Mouse (Mus musculus) regulatory T cell (primary cell): ENCODE data around the gene Plxdc1.

Source experiments
- in situ Hi-C: fragments of 300-600 bp; cut with MboI, MseI; formaldehyde crosslinking; loops from one replicate; pipeline ENCODE4 v1.15.1; 2025; ENCODE audit warnings: high pct_unique_total_duplicates

The Plxdc1 gene

DNA sequence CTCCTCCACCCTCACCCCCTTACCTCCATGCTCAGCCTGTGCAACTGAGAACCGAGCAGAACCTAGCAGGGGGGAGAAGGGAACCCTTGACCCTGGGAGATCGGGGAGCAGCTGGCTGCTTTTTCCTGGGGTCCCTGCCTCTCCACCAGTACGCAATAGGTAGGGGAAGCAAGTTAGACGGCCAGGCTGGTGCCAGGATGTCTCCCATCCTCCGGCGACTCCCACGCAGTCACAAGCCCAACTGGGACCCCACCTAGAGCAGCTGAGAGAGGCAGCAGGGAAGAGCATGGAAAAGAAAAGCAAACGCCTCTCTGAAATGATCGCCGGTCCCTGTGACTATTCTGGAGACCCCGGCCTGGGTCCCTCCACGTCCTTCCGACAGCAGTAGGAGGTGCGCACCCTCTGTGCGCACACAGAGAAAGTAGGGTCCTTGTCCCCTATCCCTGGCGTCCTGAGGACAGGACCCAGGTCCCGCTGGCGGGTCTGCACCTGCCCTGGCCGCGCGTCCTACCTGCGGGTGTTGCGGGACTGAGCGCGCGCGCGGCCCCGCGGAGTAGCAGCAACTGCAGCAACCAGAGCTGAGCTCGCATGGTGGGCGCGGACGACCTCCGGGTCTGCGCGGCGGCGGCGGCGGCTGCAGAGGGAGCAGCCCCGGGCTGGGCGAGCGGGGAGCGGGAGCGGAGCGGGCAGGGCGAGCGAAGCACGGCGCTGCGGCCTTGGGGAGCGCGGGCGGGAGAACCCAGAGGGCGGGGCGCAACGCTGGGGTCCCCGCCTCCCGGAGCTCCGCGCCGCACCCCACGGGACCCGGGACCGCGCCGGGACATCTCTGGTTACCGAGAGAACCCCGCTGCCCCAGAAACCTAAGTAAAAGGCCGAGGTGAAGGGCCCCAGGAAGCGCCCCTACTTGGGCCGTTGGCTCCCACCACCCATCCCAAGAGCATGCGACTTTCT is at the start of gene Plxdc1:
Gene Plxdc1 (minus strand): TSS at position 718 of the 951 bp plus-strand sequence.
- in situ Hi-C loops = loop anchor here (25.0 kb wide), 1 partner anchor 199 kb away; the partner anchor contains the start of genes 1700001P01Rik, Lasp1 and Rpl23

DNA sequence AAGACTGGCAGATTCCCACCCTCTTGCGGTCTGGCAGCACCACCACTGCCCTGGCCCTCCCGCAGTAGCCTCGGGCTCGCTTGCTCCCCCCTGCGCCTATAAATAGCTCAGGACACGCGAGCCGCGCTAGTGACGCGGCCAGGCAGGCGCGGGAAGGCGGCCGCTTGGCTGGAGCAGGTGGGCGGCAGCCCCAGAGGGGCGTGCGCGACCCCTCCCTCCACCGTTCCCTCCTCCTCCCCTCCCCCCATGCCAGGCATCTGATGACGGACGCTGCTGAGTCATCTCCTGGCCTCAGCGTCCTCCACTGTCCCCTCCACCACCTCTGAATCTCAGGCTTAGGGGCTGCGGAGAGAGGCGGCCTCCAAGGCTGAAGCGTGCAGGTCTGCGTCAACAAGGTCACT is 49.7 kb upstream of the Plxdc1 start:
- in situ Hi-C loops = loop anchor here (5.0 kb wide), 1 partner anchor 36 kb away; no protein-coding TSS in a partner anchor

DNA sequence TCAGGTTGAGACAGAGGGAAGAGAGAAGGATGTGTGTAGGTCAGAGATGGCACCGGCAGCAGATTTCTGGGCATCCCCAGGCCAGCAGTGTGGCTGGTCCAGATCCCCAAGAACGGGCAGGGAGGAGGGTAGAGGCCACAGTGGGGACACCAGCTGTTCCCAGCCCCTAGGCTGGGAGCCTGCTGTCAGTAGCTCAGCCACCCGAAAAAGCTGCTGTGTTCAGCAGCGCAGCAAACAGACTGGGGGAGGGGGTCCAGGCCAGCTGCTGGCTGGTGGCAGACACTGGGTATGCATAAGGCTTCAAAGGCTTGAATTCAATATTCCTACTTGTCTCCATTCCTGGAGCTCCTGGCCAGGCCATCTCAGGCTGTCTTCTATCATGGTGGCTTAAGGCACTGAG is 48.6 kb upstream of the Plxdc1 start:
- in situ Hi-C loops = loop anchor here (5.0 kb wide), 1 partner anchor 37 kb away; no protein-coding TSS in a partner anchor

DNA sequence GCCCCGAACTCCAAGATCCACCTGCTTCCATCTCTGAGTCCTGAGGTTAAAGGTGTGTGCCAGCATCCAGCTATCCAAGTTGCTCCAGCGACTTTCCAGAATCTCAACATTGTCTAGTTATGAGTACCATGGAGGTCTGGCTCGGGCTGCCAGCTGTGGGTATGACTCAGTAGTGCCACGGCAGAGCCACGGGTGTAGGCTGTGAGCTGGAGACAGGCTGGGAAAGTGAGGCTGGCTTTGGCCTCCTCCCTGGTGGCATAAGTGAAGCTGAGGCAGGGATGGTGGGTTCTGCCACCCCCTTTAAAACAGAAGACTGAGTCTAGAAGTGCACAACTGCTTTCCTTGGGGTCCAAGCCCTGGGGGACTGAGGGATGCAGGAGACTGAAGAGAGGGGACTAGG is 47.8 kb upstream of the Plxdc1 start:
- in situ Hi-C loops = no loop called here

DNA sequence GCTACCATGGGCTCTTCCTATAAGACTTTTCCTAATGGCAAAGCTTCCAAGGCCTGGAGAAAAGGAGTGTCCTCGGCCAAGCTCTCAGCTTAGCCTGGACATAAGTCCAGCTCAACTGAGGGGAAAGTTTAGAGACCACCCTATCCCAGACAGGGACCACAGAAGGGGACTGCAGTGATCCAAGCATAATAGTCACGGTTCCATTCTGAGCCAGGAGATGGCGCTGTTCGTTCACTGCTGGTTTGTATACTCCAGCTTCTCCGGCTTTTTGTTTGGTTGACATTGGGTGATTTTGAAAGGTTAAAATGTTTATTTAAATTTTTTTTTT is 45.2 kb upstream of the Plxdc1 start:
- in situ Hi-C loops = no loop called here

DNA sequence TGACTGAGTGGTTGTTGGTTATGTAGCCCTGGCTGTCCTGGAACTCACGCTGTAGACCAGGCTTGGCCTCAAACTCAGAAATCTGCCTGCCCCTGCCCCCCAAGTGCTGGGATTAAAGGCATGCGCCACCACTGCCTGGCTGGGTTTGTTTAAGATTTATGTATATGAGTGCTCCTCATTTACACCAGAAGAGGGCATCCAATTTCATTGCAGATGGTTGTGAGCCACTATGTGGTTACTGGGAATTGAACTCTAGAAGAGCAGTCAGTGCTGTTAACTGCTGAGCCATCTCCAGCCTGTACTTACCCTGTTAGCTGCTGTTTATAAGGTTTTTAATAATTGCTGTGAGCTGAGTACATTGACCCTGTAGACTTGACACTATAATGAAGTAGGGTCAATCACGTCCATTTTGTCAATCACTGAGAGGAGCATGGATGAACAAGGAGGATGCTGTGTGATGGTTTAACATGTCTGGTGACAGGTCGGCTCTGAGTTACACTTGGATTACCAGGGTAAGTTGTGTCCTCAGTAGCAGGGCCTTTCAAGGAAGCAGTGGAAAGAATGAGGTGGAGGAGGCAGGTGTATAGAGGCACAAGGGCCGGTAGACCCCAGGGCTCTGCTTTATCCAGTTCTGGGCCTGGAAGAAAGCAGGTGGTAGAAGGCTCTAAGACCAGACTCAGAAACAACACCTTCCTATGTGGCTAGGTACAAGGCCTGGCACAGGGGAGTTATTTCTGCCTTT is 44.6 kb upstream of the Plxdc1 start:
- in situ Hi-C loops = no loop called here

DNA sequence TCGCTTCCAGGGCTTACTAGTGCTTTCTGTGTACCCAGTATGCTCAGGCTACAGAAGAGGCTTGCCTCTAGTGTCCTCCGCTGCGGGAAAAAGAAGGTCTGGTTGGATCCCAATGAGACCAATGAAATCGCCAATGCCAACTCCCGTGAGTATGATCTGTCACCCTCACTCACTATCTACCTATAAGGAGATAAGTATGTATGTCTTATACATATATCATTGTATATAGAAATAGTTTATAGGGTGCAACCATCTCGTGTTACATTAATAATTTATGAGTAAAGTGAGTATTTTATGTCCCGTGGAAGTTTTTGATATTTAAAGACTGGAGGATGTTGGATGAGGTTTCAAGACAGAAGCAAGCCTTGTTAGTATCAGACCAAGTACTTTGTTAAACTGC is 41.5 kb upstream of the Plxdc1 start:
- in situ Hi-C loops = loop anchor here (5.0 to 10.0 kb wide), 2 partner anchors 35 to 1117 kb away; no protein-coding TSS in a partner anchor

DNA sequence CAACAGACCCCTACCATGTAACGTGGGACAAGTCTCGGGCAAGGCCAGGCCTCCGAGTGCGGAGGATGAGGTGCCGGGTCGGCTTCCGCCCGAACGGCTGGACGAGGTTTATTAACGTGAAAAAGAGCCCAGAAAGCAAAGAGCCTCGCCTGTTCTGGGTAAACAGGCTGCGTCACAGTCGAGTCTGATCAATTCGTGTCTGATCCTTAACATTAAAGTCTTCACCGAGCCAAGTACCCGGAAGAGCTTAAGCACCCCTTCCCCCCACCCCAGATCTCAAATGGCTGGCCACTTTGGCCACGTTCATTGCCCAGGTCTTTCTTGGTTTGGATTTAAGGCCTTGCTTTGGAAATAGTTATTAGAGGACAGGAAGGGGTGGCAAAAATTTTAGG is 41.0 kb upstream of the Plxdc1 start:
- in situ Hi-C loops = loop anchor here (5.0 to 10.0 kb wide), 2 partner anchors 35 to 1118 kb away; no protein-coding TSS in a partner anchor

DNA sequence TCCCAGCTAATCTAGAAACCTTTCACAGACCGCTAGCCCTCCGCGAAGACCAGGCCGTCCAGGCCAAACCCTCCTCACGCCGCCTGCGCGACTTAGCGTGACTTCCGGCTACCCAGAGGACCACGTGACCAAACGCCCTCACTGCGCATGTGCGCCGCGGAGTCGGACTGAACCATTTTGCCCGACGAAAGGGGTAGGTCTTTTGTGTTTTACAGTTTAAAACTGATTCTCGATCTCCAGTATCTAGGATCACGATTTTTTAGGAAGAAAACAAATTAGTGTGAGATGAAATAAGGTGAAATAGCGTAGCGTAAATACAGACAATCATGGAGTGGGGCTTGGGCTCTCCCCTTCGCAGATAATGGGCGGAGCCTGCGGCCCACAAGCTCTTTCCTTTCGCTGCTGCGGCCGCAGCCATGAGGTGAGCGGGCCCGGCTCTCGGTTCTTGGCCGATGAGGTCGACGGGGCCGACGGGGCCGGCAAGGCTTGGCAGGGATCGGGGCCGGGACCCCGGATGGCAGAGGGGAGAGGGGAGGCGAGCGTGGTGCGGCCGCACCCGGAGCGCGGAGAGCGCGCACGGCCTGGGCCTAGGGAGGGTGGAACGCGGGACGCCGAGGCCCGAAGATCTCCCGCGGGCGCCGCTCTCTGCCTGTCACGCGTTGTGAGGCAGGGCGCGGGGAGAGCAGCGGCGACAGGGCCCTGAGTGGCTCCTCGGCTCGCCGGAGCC is 40.5 kb upstream of the Plxdc1 start, which contains the start of gene Rpl19:
Gene Rpl19 (plus strand): TSS at position 141 of the 727 bp plus-strand sequence.
- in situ Hi-C loops = loop anchor here (5.0 to 10.0 kb wide), 2 partner anchors 34 to 1118 kb away; no protein-coding TSS in a partner anchor

DNA sequence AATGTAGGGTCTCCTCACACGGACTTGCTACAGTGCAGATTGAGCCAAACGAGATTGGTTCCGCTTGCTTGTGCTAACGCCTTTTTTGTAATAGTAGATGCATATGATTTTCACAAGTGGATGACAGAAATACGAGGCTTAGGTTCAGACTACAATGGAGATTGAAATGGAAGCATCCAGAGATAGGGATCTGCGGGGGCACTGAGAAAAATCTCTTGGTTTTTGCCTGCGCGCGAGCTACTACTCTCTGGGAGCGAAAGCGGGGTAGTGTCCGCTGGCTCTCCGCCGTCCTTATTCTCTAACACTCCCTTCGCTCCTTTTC is 40.0 kb upstream of the Plxdc1 start:
- in situ Hi-C loops = loop anchor here (5.0 to 10.0 kb wide), 2 partner anchors 34 to 1119 kb away; no protein-coding TSS in a partner anchor

DNA sequence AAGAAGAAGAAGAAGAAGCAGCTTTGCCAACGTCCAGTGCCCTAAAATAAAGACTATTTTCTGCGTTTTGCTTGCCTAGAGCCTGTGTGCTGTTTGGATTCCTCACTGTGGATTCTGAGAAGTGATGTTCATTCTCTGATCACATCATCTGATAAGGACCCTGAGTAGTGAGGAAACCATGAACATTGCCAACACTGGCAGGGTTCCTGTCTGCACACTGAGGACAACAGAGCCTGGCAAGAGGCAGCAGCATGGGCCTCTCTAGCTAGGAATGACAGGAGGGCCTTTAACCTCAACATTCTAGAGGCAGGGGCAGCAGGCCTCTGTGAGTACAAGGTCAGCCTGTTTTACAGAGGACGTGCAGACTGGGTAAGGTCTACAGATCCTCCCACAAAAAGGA is 38.3 kb upstream of the Plxdc1 start:
- in situ Hi-C loops = loop anchor here (10.0 kb wide), 1 partner anchor 1120 kb away; no protein-coding TSS in a partner anchor

DNA sequence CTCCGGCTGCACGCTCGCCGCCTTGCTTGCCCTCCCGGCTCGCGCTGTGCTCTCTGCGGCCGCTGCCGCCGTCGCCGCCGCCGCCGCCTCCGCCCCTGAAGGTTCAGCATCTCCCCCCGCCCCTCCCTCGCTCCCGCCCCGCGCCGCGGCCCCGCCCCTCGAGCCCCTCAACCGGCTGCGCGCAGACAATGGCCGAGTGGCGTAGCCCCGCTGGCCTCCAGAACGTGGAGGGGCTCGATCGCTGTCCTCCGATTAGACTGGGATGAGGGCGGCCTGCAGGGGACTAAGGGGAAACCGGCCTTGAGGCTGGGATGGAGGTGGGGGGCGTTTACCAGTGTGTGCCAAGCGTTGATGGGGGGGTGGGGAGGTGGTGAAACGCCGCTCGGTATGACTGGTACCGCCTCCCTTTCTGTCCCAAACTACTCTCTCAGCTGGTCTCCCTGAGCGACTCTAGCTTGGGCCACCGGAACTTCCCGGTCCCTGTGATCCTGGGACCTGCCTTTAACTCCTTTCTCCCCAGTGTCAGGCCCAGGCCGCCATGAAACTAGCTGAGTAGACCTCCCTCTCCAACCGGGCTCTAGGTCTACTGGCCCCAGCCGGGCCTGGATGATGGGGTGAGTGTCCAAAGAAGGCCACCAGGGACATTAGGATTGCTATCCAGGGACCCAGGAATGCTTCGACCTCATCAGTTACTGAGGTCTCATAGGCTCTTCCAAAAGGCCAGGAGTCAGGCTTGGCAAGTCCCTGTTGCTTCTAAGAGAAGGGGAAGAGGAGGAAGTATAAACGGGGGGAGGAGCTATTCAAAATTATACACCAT is 36.5 kb upstream of the Plxdc1 start, which contains the start of gene Cacnb1:
Gene Cacnb1 (minus strand): TSS at position 480 of the 817 bp plus-strand sequence.
- in situ Hi-C loops = loop anchor here (10.0 kb wide), 1 partner anchor 1122 kb away; no protein-coding TSS in a partner anchor

DNA sequence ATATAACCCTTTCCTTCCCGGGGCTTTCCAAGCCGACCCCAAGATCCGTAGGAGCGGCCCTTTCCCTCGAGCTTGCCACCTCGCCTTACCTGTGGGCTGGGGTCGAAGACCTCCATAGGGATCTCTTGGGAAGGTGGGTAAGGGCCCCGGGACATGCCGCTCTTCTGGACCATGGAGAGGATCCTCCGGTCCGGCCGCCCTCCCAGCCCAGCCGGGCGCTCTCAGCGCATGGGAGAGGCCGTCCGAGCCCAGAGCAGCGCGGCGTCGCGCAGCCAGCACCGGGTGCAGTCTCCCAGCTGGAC is 36.0 kb upstream of the Plxdc1 start:
- in situ Hi-C loops = loop anchor here (10.0 kb wide), 1 partner anchor 1123 kb away; no protein-coding TSS in a partner anchor

DNA sequence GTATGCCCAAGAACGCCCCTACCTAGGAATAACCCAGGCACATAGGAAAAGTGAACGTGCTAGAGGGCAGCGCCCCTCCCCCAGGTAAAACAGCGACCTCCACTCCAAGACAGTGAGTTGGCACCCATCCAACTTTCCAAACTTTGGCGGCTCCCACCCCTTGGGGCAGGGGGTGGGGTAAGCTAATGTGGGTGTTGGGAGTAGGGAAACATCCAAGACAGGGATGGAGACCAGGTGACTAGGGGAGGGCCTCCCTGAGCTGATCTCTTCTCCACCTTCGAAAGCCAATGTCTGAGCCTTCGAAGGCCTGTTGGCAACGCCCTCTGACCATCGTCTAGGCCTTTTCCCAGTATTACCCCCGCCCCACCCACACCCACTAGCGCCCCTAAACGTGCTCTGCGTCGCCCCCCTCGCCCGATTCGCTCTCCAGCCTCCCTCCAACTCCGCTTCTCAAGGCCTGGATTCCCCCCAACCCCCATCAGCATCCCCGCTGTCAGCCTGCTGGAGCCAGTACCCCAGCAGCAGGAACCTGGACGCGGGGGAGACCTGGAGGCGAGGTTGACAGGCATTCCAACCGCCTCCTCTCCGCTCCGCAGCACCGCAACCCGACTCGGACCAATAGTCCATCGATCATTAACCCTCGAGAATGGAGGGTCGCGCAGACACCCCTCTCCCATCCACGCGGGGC is 35.5 kb upstream of the Plxdc1 start:
- in situ Hi-C loops = loop anchor here (10.0 kb wide), 1 partner anchor 1123 kb away; no protein-coding TSS in a partner anchor

DNA sequence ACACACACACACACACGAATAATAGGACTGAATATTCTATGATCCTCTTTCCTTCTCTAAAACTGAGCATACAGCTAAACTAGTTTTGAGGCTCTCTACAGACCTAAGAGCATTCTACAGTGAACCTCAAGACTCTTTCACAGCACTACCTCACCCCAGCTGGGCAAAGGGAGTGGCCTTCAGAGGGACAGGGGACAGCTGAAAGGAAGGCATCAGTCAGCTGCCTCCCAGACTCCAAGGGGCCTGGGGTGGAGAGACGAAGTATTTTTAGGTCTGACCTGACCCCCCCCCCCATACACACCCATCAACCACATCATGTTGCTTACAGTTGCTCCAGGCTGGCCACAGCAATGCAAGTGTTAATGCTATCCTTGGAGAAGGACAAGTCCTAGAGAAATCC is 34.9 kb upstream of the Plxdc1 start:
- in situ Hi-C loops = loop anchor here (10.0 kb wide), 1 partner anchor 1124 kb away; no protein-coding TSS in a partner anchor

DNA sequence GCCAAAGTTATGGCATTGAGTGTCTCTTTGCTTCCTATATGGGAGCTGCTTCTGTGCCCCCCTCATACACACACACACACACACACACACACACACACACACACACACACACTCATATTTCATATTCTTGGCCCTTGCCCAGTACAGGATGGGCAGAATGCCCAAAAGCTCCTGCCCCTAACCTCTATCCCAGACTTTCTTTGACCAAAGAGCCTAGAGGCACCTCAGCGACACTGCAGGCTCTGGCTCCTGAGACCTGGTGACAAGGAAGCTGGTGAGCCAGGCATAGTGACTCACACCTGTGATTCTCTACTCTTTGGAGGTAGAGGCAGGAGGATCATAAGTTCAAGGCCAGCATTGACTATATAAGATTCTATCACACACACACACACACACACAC is 34.5 kb upstream of the Plxdc1 start:
- in situ Hi-C loops = loop anchor here (10.0 kb wide), 1 partner anchor 1124 kb away; no protein-coding TSS in a partner anchor

DNA sequence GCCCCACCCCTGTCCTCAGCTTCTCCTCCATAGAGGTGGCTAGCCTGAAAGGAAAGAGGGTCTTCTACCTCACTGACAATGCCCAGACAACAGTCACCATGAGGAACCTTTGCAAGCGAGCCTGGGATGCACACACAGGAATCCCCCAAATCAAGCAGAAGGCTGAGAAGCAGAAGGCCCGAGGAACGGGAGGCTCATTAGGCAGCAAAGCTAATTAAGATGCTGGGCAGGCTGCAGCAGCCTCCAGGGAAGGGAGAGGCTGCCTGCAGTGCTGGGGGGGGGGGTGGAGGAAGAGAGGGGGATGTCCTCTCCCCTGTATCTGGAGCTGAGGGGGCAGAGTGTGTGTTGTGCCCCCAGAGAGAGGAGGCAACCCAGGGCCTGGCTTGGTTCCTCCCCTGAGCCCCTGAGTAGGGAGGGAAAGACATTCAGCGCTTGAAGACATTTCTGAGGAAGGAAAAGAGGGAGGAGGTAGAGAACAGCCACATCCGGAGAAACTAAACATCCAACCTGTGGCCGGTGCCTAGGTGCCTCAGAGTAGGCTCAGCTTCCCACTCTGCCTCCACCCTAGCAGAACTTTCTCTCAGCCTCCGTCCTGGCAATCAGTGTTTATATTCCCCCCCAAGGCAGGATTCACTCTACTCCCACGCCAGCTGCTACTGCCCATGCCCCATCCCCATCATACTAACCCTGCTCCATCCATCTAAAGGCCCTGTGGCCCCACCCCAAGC is 33.8 kb upstream of the Plxdc1 start:
- in situ Hi-C loops = loop anchor here (10.0 kb wide), 1 partner anchor 1125 kb away; no protein-coding TSS in a partner anchor

DNA sequence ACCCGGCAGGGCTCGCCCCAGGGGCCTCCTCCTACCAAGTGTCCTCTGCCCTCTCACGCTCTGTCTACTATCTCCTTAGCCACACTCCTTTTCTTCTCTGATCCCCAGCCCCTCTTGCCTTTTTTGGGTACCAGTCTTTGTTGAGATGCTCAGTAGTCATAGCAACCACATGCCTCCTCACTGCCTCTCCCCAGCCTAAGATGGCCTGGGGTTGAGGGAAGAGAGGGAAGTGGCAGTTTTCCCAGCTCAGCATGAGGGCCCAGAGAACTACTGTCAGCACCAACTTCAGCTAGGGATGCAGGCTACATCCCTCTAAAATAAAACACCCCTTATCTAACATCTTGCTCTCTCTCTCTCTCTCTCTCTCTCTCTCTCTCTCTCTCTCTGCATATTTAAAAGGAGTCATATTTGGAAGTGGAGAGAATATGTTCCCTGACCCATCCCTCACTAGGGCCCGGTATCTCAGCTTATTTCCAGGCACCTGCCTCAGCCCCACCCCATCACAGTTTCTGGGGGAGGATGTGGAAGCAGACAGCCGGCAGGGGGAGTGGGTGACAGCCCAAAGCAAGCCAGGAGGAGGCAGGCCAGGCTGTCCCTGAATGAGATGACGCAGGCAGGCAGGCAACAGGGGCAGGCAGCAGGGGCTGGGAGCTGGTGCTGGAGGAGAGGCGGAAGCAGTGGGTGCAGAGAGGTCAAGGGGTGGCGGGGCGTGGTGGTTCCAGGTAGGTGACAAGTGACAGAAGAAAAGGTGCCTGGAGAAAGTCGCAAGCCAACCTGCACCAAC is 32.8 kb upstream of the Plxdc1 start:
- in situ Hi-C loops = no loop called here
